Mouse (Mus musculus) neural tube, embryonic 14.5 days (tissue): ENCODE measurements at regions not wholly inside any gene's neighbourhood (a gene's known extent, or its start where the extent isn't known, plus 50 kb on each side); places are given as distances from the start of the nearest gene placed in this dataset.

Experiments used
- ATAC-seq: fragments of 200-750 bp; cut with Nextera tagmentation; 2 replicates; pipeline ENCODE4 v1.8.0; 2017; ENCODE audit warnings: low read depth, mild to moderate bottlenecking, moderate TSS enrichment, moderate library complexity
- H3K27ac ChIP-seq: fragments of 300-500 bp; sonication (generic); 2 replicates; pipeline ENCODE4 v1.5.1; 2014; ENCODE audit warnings: low read depth, mild to moderate bottlenecking, control low read depth, low read length, moderate library complexity, mixed read lengths
- H3K27me3 ChIP-seq: fragments of 300-500 bp; sonication (generic); 2 replicates; pipeline ENCODE4 v1.6.1; 2014; ENCODE audit warnings: low read length; ENCODE audit not compliant: control insufficient read depth, insufficient read depth
- H3K36me3 ChIP-seq: fragments of 300-500 bp; sonication (generic); 2 replicates; pipeline ENCODE4 v1.6.1; 2014; ENCODE audit warnings: low read length, mixed read lengths; ENCODE audit not compliant: control insufficient read depth, insufficient read depth
- H3K4me1 ChIP-seq: fragments of 300-500 bp; sonication (generic); 2 replicates; pipeline ENCODE4 v1.6.1; 2014; ENCODE audit warnings: low read length; ENCODE audit not compliant: control insufficient read depth, insufficient read depth
- H3K4me2 ChIP-seq: fragments of 300-500 bp; sonication (generic); 2 replicates; pipeline ENCODE4 v1.6.1; 2014; ENCODE audit warnings: mild to moderate bottlenecking, low read depth, low read length, control low read depth
- H3K4me3 ChIP-seq: fragments of 300-500 bp; sonication (generic); 2 replicates; pipeline ENCODE4 v1.5.1; 2014; ENCODE audit warnings: low read depth, low read length, control low read depth, mixed read lengths
- H3K9ac ChIP-seq: fragments of 300-500 bp; sonication (generic); replicated peaks from 2 replicates; pipeline ENCODE4 v1.6.1; 2014; ENCODE audit warnings: low read depth, mild to moderate bottlenecking, control low read depth, low read length, mixed read lengths
- H3K9me3 ChIP-seq: fragments of 300-500 bp; sonication (generic); 2 replicates; pipeline ENCODE4 v1.6.1; 2016; ENCODE audit warnings: low read length; ENCODE audit not compliant: control insufficient read depth
- WGBS: fragments of 180-500 bp; shearing (Covaris S2); extraction: QIAGEN DNeasy Blood & Tissue Kit; methylation state at CpG from one replicate; pipeline ENCODE4 v1.1.7; 2014; 5-methylcytosine and 5-hydroxymethylcytosine counted together

DNA sequence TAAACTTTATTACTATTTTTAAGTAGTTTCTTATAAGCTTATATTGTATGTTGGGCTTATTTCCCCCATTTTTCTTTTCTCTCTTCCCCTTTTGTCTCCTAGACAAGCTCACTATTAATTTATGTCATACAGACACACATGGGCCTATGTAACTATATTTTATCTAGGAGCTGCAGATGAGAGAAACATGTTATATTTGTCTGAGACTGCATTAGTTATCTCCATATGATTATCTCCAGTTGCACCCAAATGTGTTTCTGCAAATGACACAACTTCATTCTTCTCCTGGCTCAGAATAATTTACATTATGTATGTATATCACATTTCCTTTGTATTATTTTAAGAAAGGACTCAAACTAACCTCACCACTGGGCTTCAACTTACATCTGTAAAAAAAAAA is 501.3 kb downstream of the Olfm4 start:
- Histone ChIP-seq H3K4me2 (no peak overlapping the region), H3K9me3 (no peaks in the 10 kb centered on the region), H3K36me3 (no peaks in the 10 kb centered on the region), H3K9ac (no peak overlapping the region), H3K4me3 (no peak overlapping the region), H3K27ac (no peak overlapping the region), H3K27me3 (no peaks in the 10 kb centered on the region), H3K4me1 (no peaks in the 10 kb centered on the region)
- ATAC-seq = no peak

- ATAC-seq = no peak
- Histone ChIP-seq H3K4me2 (no peak overlapping the region), H3K36me3 (no peaks in the 10 kb centered on the region), H3K4me1 (no peaks in the 10 kb centered on the region), H3K4me3 (no peak overlapping the region), H3K9me3 (no peaks in the 10 kb centered on the region), H3K27ac (no peak overlapping the region), H3K9ac (no peak overlapping the region), H3K27me3 (no peaks in the 10 kb centered on the region)
- WGBS = 58% methylated on average over 6 of the region's 6 CpGs
These were observed 502.7 kb downstream of the Olfm4 start for GRCm38 (mm10) chr14:80486605-80487004.

DNA sequence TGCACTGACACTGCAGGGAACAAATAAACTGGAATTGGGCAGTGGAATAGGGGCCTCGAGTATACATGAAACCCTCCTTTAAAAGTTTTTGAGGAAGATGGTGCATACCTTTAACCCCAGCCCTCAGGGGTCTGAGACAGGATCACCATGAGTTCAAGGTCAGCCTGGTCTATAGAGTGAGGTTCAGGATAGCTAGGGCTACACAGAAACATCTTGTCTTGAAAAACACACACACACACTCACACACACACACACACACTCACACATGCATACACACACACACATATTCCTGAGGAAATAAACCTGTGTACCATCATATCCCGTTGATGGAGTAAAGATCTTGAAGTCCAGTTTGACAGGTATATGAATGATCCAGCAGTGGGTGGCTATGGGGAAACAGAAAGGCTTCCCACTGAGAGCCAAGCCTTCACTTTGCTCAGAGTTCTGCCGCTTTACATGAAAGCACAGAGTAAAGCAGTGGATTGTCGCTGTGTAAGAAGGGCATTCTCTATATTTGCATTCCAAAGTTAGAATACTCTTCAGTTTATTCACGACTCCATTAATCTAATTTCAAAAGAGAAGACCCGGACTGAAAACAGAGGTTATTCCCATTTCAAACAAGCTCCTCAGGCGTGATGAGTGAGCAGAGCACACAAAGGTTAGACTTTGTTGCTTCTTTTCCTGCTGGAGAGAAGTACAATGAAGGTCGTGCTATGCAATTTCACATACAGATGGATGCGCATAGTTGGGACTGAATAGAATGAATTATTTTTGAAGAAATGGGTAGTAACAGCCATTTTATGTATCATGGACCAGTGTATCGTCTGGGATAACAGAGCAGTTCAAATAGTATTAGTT is 508.4 kb downstream of the Olfm4 start:
- no peaks in the 10 kb centered on the region for H3K9me3 ChIP-seq
- no peaks in the 10 kb centered on the region for H3K27me3 ChIP-seq
- H3K4me2 ChIP-seq = no peak overlapping the region
- no peak overlapping the region for H3K27ac ChIP-seq
- no peak overlapping the region for H3K9ac ChIP-seq
- no peaks in the 10 kb centered on the region for H3K4me1 ChIP-seq
- no peak for ATAC-seq
- no peak overlapping the region for H3K4me3 ChIP-seq
- no peaks in the 10 kb centered on the region for H3K36me3 ChIP-seq
- 24% methylated on average over 10 of the region's 10 CpGs for WGBS

DNA sequence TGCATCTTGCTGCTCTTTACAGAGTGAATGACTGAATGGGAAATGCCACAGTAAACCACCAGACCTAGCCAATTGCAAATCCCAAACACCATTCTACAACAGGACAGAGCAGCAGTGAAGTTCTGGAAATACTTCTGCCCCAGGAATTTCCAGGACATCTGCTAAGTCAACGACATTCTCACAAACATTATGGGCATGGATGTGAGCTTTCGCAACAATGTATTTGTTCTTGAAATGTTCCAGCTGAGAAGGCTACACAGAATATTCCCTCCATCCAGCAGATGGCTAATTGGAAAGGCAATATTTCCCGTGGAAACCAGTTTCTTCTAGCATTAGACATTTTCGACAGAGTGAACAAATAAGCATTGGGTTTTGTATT is 509.0 kb downstream of the Olfm4 start:
- ATAC-seq = no peak

GRCm38 (mm10) chr14:80504351-80504750 is 520.5 kb downstream of the Olfm4 start:
- no peak overlapping the region for H3K27ac ChIP-seq
- ATAC-seq = no peak
- WGBS = 86% methylated on average over 2 of the region's 2 CpGs
- no peaks in the 10 kb centered on the region for H3K4me1 ChIP-seq
- no peaks in the 10 kb centered on the region for H3K27me3 ChIP-seq
- H3K4me3 ChIP-seq = no peak overlapping the region
- H3K9me3 ChIP-seq = no peaks in the 10 kb centered on the region
- no peaks in the 10 kb centered on the region for H3K36me3 ChIP-seq
- H3K9ac ChIP-seq = no peak overlapping the region
- no peak overlapping the region for H3K4me2 ChIP-seq

More for the DNA sequence above, 509.0 kb downstream of the Olfm4 start:
- Histone ChIP-seq H3K27ac (no peak overlapping the region), H3K4me2 (no peak overlapping the region), H3K9me3 (no peaks in the 10 kb centered on the region), H3K9ac (no peak overlapping the region), H3K27me3 (no peaks in the 10 kb centered on the region), H3K4me3 (no peak overlapping the region), H3K36me3 (no peaks in the 10 kb centered on the region), H3K4me1 (no peaks in the 10 kb centered on the region)
- WGBS = 43% methylated on average over 4 of the region's 4 CpGs

DNA sequence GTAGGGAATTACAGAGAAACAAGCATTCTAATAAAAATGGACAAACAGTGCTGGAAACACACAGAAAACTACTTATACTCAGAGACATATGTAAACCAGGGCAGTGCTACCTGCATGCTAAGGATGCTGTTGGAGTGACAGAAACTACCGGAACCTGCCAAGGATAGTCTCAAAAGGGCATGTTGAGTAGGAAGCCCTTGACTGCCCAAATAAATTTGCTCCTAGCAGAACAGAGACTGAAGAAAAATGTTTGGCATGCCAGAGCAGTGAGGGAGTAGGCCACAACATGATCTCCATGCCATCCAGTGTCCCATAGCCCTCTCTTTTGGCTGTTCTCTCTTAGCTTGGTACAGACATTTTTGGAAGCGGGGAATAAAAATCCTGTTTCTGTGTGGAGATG is 532.7 kb downstream of the Olfm4 start:
- Histone ChIP-seq H3K27me3 (no peaks in the 10 kb centered on the region), H3K4me3 (no peak overlapping the region), H3K9me3 (no peaks in the 10 kb centered on the region), H3K4me1 (no peaks in the 10 kb centered on the region), H3K9ac (no peak overlapping the region), H3K27ac (no peak overlapping the region), H3K4me2 (no peak overlapping the region), H3K36me3 (no peaks in the 10 kb centered on the region)
- no peak for ATAC-seq
- WGBS = 95% methylated on average over 2 of the region's 2 CpGs

- no peak overlapping the region for H3K9ac ChIP-seq
These were observed 537.3 kb downstream of the Olfm4 start for GRCm38 (mm10) chr14:80521216-80521615.

DNA sequence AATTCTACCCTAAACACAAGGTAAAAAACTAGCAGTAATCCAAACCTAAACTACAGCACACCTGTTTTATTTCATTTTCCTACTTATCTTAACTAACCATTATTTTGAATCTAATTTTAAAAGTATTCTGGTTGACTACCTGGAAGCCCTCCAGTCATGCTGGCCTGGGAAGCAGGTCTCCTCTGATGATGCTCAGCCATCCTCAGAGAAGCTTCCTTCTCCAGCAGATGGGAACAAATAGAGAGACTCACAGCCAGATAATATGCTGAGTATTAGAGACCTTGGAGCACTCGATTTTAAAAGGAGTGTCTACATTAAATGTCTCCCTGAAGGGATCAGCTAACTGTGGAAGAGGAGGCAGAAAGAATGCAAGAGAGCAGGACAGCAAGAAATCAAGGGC is 537.8 kb downstream of the Olfm4 start:
- Histone ChIP-seq H3K27ac (no peak overlapping the region), H3K36me3 (no peaks in the 10 kb centered on the region), H3K9me3 (no peaks in the 10 kb centered on the region), H3K4me1 (no peaks in the 10 kb centered on the region), H3K27me3 (no peaks in the 10 kb centered on the region), H3K4me3 (no peak overlapping the region), H3K9ac (no peak overlapping the region), H3K4me2 (no peak overlapping the region)
- no peak for ATAC-seq
- WGBS = 79% methylated on average over 1 of the region's 1 CpGs

More at GRCm38 (mm10) chr14:80521216-80521615, 537.3 kb downstream of the Olfm4 start:
- no peaks in the 10 kb centered on the region for H3K9me3 ChIP-seq
- 85% methylated on average over 1 of the region's 1 CpGs for WGBS
- no peaks in the 10 kb centered on the region for H3K36me3 ChIP-seq
- H3K27ac ChIP-seq = no peak overlapping the region
- H3K4me3 ChIP-seq = no peak overlapping the region
- no peaks in the 10 kb centered on the region for H3K27me3 ChIP-seq
- no peak for ATAC-seq
- H3K4me2 ChIP-seq = no peak overlapping the region
- no peaks in the 10 kb centered on the region for H3K4me1 ChIP-seq

- WGBS = 89% methylated on average over 3 of the region's 3 CpGs
These were observed 538.7 kb downstream of the Olfm4 start for GRCm38 (mm10) chr14:80522536-80522935.

More at GRCm38 (mm10) chr14:80522536-80522935, 538.7 kb downstream of the Olfm4 start:
- Histone ChIP-seq H3K4me2 (no peak overlapping the region), H3K36me3 (no peaks in the 10 kb centered on the region), H3K9me3 (no peaks in the 10 kb centered on the region), H3K9ac (no peak overlapping the region), H3K27ac (no peak overlapping the region), H3K4me3 (no peak overlapping the region), H3K4me1 (no peaks in the 10 kb centered on the region), H3K27me3 (no peaks in the 10 kb centered on the region)
- ATAC-seq = no peak
